Mouse (Mus musculus): Measurements from ENCODE around the gene Tgfb1.

Gene Tgfb1

DNA sequence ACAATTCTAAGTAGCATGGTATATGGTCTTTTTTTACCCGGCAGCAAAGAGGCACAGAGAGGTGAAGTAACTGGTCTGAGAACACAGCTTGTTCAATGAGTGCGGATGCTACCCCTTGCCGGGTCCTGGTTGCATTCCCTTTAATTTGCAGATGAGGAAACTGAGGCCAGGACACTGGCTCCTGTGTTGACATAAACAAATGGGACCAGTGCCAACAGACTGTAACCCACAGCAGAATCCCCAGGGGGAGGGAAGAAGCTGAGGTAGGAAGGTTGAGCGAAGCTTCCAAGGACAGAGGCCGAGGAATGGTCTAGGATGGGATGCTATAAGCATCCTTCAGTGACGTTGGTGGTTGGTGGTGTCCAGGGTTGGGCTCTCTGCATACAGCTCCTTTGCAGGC lies 11.4 kb upstream of the Tgfb1 start:
- in situ Hi-C loops (cut with MboI, MseI), result no loop called here

DNA sequence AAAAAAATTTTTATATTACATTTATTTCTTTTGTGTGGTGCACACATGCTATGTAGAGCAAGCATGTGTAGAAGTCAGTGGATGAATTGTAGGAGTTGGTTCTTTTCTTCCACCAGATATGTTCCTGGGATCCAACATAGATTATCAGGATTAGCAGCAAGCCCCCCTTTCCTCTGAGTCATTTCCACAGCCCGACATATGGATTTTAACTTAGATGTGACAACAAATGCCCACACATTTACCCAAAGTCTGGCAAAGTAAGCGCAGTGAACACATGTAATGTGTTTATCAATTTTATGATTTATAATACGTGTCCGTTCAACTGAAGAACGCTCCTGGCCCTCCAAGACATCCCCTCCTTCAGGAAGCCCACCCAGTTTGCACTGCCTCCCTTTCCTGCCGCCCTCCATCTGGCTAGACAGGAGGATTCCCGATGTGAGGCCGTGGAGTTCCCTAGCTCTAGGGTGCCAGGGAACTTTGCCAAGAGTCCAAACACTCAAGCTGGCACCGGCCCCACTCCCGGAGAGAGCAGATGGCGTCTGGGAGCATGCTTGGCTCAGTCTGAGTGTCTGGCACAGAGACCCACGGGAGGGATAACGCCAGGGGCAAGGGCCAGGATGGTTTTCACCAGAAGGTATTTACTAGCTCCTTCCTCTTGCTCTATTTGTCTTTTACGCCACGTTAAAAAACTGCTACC lies 10.6 kb upstream of the Tgfb1 start:
- in situ Hi-C loops (cut with MboI, MseI), result no loop called here

DNA sequence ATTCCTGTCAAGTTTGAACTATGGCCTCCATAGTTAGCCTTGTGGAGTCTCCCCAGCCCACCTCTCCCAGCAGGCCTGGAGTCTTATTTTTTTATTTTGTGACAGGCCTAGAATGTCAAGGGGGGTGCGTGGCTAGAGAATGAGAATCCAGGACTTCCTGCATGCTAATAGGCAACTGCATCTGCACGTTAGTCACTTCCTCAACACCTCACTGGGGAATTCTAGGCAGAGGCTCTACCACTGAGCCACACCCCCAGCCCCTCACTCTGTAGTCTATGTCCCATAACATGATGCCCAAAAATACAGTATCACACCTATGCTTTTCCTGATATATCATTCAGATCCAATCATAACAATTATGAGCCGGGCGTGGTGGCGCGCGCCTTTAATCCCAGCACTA lies 9.8 kb upstream of the Tgfb1 start:
- in situ Hi-C loops (cut with MboI, MseI), result no loop called here

DNA sequence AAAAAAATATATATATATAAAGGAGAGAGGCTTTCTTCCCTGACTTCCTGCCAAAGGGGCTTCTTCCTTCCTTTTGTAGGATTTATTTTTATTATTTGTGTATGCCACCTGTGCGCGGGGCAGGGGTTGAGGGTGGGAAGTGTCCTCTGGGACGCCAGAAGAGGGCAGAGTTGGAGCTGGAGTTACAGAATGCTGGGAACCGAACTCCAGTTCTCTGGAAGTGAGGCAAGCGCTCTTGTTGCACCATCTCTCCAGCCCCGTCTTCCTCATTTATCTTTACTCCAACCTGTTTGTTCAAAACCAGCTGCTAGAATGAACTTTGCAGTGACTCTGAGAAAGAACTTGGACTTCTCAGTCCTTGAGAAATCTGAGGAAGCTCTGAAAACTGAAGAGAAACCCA lies 6.8 kb upstream of the Tgfb1 start:
- in situ Hi-C loops (cut with MboI, MseI), result loop anchor here (10.0 kb wide), 1 partner anchor 1295 kb away; no protein-coding TSS in a partner anchor

DNA sequence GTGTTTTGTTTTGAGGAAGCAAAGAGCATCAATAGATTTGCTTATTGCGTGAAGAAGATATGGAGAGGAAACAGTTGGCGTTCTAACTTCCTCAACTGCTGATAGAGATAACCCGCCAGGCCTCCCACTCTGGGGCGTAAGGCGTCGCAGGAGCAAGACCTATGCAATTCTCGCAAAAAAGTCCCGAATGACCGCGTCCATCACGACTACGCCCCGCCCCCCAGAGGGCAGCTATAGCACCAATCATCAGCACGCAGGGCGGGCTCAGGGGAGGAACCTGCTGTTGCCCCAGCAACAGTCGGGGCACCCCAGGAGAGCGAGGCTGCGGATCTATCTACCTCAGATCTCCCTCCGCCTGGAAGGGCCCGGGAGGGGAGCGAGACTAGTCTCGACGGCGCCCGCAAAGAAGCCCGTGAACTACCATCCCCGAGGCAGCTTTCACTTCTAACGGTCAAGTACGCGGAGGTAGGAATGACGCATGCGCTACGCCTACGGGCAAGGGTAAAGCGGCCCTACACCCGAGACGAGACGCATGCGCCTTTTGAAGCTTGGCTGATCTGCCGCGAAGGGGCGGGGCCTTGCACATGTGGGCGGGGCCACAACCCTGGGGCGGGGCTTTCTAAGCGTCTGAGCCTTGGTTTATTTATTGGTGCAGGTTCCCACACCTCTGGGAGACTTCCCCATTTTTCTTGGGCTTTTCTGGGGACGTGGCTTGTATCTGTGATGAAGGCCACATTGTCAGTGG lies 6.1 kb upstream of the Tgfb1 start, which contains the start of gene B9d2:
Gene B9d2, plus strand, starts transcription at position 267 of the 745 bp plus-strand sequence.
- in situ Hi-C loops (cut with MboI, MseI), result loop anchor here (10.0 kb wide), 1 partner anchor 1296 kb away; no protein-coding TSS in a partner anchor

DNA sequence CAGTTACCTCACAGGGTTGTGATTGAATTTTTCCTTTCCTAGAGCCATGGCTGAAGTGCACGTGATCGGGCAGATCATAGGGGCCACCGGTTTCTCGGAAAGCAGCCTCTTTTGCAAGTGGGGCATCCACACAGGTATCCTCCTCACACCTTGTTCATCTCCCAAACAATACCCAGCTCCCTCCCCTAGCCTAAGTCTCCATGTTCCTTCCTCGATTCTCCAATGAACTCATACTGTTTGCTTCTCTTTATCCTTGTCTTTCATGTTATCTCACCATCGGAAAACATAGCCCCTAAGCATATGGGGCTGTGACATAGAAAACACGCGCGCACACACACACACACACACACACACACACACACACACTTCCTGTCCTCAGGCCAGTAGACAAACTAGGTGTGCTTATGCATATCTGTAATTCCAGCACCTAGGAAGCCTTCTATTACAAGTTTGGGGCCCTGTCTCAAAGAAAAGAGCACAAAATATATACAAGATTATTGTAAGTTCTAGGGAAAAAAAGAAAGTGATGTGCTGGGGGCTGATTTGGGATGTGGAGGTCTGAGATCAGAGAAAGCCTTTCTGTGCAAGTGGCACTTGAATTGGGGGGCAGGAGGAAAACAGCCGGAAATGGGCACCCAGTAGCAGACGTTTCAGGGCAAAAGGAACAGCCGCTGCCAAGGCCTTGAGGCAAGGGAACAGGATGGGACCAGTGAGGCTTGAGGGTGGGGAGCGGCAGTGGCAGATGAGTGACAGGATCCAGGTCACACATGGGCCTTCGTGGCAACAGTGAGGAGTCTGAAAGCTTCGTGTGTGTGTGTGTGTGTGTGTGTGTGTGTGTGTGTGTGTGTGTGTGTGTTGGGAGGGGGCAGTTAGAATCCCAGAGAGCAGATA lies 5.2 kb upstream of the Tgfb1 start:
- in situ Hi-C loops (cut with MboI, MseI), result loop anchor here (10.0 kb wide), 1 partner anchor 1297 kb away; no protein-coding TSS in a partner anchor

DNA sequence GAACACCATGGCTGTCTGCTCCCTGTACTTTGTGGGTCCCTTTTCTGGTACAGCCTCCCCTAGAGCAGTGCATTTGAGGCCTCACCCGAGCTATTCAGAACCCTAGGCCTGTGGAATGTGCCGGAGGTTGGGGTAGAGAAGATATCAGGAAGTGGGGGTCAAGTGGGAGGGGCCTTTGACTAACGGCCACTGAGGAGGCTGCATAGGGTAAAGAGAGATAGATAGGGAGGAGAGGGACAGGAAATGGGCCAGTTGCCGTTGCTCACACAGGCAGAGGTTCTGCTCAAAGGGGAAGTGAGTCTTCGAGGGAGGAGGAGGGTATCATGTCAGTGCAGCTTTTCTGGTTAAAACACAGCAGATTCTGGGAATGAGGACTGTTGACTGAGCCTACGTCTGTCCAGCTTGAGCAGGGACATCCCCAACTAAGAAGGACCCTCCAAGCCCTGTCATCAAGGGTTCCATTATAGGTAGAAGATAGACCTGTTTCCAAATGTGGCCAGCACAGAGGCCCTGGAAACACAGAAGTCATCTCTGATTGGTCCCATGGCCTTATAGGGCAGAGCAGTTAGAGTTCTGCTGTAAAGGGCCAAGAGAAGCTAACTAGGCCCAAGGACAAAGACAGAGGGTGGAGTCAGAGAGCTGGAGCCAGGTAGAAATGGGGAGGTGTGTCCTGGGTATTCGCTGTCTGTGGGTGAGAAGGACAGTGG lies 3.2 kb upstream of the Tgfb1 start:
- in situ Hi-C loops (cut with MboI, MseI), result loop anchor here (10.0 kb wide), 1 partner anchor 1299 kb away; no protein-coding TSS in a partner anchor

DNA sequence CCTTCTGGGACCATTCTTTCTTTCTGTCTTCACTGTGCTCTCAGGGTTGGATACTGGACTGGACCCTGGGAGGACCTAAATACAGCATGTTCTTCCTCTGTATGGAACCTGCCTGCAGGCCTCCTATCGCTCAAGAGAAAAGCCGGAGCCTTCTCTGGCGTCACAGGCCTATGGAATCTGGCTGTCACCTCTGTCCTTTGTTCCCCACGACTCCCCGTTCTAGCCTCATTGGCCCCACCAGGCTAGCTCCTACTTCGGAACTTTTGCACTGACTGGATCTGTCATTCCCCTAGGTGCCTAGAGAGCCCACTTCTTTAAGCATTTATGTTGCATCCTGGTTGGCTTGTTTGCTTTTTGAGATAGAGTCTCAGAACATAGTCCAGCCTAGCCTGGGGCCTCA lies 2.1 kb upstream of the Tgfb1 start:
- in situ Hi-C loops (cut with MboI, MseI), result loop anchor here (10.0 kb wide), 1 partner anchor 1300 kb away; no protein-coding TSS in a partner anchor

DNA sequence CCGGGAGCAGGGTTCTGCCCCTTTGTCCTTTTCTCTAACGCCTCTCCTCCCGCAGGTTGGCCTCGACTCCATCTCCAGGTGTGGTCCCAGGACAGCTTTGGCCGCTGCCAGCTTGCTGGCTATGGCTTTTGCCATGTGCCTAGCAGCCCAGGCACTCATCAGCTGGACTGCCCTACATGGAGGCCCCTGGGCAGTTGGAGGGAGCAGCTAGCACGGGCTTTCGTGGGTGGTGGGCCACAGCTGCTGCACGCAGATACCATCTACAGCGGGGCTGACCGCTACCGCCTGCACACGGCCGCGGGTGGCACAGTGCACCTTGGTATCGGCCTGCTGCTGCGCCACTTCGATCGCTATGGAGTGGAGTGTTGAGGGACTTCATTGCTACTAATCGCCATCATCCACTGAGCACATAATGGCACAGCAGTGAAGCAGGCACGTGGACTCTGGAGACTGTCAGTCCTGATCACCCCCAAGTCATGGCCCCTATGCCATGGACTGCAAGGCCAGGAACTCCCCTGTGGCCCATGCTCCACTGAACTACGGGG lies 804 bp upstream of the Tgfb1 start:
- in situ Hi-C loops (cut with MboI, MseI), result loop anchor here (10.0 kb wide), 1 partner anchor 1301 kb away; no protein-coding TSS in a partner anchor

DNA sequence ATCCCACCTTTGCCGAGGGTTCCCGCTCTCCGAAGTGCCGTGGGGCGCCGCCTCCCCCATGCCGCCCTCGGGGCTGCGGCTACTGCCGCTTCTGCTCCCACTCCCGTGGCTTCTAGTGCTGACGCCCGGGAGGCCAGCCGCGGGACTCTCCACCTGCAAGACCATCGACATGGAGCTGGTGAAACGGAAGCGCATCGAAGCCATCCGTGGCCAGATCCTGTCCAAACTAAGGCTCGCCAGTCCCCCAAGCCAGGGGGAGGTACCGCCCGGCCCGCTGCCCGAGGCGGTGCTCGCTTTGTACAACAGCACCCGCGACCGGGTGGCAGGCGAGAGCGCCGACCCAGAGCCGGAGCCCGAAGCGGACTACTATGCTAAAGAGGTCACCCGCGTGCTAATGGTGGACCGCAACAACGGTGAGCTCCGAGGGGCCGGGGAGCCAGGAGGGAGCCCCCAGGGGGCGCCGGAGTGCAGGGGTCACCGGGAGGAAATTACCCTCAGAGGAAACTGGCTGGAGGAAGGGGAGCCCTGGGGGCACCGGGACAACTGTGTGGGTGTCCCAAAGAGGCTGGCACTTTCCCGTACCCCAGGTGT lies 1.1 kb downstream of the Tgfb1 start:
- in situ Hi-C loops (cut with MboI, MseI), result loop anchor here (10.0 kb wide), 1 partner anchor 1303 kb away; no protein-coding TSS in a partner anchor

DNA sequence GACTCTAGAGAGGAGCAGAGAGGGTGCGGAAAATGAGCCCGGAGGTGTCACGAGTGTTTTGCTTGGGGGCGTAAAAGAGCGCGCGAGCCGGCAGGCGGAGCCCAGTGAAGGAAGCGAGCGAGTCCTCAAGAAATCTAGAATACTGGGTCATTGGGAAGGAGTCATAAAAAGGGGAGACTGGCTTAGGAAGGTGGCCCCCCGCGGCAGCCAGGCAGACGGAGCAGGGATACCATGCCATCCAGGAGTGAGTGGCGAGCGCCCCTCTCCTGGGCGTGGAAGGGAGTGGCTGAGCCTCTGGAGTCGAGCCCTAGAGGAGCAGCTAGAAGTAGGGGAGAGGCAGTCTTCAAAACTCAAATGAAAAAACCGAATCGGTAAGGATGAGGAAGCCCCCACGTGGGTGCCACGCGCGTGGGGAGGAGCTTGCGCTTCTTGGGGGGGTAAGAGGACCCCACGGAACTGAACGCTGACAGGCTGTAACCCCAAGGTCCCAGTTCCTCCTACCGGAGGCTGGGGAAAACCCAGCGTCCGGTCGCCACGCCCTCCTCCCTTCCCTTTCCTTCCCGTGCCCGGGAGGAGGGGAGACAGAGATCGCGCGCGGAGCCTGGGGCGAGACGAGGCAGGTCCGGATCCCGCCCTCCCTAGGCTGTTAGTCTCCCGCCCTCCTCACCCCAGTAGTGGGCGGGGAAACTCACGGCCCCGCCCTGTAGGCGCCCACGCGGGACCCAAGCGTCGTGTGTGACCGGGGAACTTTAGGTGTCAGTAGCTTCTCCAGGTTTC lies 2.2 kb downstream of the Tgfb1 start:
- in situ Hi-C loops (cut with MboI, MseI), result loop anchor here (10.0 kb wide), 1 partner anchor 1304 kb away; no protein-coding TSS in a partner anchor

DNA sequence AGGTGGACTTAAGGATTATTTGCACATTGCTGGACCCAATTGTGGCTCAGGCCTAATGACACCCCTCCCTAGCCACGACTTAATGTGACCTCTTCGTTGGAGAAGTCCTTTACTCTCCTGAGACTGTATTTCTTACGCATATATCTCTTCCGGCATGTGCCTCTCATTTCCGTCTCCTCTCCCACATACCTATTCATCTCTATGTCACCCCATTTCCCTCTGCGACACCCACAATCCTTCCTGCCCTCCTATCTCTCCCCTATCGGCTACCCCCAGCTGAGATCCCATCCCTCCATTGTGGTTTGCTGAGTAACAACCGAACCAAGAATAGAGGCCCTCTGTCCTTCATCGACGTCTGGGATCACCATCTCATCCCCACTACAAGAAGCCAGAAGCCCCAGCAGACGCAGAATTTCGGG lies 2.8 kb downstream of the Tgfb1 start:
- in situ Hi-C loops (cut with MboI, MseI), result loop anchor here (10.0 kb wide), 1 partner anchor 1305 kb away; no protein-coding TSS in a partner anchor

DNA sequence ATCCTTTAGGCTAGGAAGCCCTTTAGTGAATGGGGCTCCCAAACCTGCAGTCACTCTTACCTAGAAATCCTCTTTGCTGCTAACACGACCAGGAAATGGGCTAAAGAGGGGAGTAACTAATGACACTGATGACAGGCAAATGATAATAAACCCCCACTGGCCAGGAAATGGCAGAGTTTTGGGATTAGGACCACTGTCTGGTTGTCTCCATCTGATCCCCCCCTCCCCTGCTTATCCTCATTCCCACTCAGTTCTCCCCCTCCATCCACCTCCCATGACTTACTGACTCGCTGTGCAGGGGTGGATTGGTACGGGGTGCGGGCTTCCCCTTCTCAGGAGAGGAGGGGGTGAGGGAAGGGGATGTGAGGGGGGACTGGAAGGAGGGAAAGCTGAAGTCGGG lies 3.2 kb downstream of the Tgfb1 start:
- in situ Hi-C loops (cut with MboI, MseI), result no loop called here

DNA sequence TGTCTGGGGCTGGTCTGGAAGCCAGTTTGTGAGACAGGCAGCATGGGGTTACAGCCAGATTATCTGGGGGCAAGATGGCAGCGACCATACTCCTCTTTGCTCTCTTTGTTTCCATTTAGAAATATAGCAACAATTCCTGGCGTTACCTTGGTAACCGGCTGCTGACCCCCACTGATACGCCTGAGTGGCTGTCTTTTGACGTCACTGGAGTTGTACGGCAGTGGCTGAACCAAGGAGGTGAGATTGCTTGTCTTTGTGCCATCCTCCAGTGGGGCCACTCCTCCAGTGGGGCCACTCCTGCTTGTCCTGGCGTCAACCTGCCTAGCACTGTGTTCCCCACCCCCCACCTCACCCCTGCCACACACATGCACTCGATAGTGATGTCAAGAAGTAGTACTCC lies 7.3 kb downstream of the Tgfb1 start:
- in situ Hi-C loops (cut with MboI, MseI), result no loop called here

DNA sequence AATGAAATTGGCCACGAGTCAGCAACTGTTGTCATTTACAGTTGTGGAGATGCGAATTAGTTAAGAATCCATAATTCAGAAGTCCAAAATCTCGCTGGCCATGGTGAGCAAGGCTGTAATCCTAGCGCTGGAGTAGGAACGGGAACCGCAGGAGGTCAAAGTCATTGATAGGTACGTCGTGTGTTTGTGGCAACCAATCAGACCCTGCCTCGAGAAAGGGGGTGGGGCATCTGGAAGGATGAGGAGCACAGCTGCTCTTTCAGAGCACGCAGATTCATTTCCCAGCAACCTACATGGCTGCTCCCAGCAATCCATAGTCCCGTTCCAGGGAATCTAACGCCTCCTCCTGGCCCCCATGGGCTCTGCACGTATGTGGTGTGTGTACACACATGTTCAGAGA lies 13.0 kb downstream of the Tgfb1 start:
- in situ Hi-C loops (cut with MboI, MseI), result loop anchor here (5.0 kb wide), 1 partner anchor 47 kb away; no protein-coding TSS in a partner anchor

DNA sequence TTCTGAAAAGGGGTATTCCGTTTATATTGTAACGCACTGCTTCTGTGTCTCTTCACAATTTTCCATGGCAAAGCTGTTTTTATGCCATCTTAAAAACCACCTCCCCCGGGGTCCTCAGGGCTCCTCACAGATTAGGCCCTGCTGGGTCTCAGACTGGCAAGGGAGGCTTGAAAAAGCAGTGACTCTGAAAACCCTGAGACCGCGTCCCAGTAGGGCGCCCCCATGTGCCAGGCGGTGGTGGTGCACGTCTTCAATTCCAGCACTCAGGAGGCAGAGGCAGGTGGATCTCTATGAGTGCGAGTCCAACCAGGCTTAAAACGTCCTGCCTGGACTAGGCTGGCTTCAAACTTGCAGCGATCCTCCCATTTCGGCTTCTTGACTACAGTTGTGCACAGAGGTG lies 13.9 kb downstream of the Tgfb1 start:
- in situ Hi-C loops (cut with MboI, MseI), result no loop called here

DNA sequence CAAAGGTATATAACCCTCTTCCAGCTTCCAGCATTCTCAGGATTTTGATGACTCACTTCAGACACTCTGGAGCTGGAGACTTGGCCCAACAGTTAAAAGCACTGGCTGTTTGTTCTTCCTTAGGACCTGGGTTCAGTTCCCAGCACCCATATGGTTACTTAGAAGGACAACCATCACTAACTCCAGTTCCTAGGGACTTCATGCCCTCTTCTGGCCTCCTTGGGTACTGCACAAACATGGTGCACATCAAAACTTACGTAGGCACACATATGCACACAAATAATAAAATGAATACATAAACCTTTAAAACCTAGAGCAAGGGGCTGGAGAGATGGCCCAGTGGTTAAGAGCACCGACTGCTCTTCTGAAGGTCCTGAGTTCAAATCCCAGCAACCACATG lies 15.5 kb downstream of the Tgfb1 start:
- in situ Hi-C loops (cut with MboI, MseI), result no loop called here

DNA sequence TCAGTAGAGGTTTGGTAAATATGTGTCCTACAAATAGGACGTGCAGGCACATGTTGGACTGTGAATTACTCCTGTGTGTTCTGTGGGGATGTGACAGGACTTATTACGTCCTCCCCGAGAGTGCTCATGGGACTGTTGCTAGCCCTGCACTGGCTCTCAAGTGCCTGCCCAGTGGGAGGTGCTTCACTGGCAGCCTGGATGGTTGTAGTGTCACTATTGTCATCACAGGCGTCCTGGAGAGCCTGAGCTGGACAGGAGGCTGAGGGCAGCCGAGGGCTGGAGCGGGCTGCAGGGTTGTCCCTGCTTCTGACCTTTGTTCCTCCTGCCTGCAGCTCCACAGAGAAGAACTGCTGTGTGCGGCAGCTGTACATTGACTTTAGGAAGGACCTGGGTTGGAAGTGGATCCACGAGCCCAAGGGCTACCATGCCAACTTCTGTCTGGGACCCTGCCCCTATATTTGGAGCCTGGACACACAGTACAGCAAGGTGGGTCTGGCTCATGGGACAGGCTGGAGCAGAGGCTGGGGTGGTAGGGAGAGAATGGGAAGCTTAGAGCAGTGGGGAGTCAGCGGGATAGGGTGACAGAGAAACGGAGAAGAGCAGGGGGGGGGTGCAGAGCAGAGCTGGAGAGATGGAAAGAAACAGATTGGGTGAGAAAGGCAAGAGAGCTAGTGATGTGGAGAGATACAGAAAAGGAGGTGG lies 17.1 kb downstream of the Tgfb1 start:
- in situ Hi-C loops (cut with MboI, MseI), result no loop called here
